Mouse (Mus musculus) spleen, adult 2 months (tissue): ENCODE measurements around the gene Ube2b.

Experiments
- CTCF ChIP-seq: fragments of 200-500 bp; IDR thresholded peaks from 2 replicates; pipeline ENCODE4 v1.5.1; 2011; ENCODE audit warnings: mild to moderate bottlenecking, inconsistent platforms; ENCODE audit not compliant: insufficient read depth, insufficient read length, insufficient replicate concordance; ENCODE audit errors: extremely low read depth
- POLR2A ChIP-seq: fragments of 200-500 bp; IDR thresholded peaks from 2 replicates; pipeline ENCODE4 v1.6.1; 2011; ENCODE audit warnings: low read depth, low read length, inconsistent platforms

- TF ChIP-seq CTCF (no peak), POLR2A (no peak)
These were observed 2.4 kb upstream of the Ube2b start for GRCm38 (mm10) chr11:52002842-52003504.
